Mouse (Mus musculus) cortical plate, adult 2 months (tissue): ENCODE data around the gene Aktip.
A peak's percentile ranks its signal among the peaks of the same experiment; 100 is the strongest.

ENCODE experiments used
- CTCF ChIP-seq: fragments of 200-500 bp; IDR thresholded peaks from 2 replicates; pipeline ENCODE4 v1.5.1; 2011; ENCODE audit warnings: mild to moderate bottlenecking, control low read depth, low read length; ENCODE audit not compliant: insufficient read depth; ENCODE audit errors: extremely low read depth
- POLR2A ChIP-seq: fragments of 200-500 bp; IDR thresholded peaks from 2 replicates; pipeline ENCODE4 v1.6.1; 2011; ENCODE audit warnings: mild to moderate bottlenecking, low read length, control low read depth; ENCODE audit not compliant: insufficient read depth; ENCODE audit errors: extremely low read depth

DNA sequence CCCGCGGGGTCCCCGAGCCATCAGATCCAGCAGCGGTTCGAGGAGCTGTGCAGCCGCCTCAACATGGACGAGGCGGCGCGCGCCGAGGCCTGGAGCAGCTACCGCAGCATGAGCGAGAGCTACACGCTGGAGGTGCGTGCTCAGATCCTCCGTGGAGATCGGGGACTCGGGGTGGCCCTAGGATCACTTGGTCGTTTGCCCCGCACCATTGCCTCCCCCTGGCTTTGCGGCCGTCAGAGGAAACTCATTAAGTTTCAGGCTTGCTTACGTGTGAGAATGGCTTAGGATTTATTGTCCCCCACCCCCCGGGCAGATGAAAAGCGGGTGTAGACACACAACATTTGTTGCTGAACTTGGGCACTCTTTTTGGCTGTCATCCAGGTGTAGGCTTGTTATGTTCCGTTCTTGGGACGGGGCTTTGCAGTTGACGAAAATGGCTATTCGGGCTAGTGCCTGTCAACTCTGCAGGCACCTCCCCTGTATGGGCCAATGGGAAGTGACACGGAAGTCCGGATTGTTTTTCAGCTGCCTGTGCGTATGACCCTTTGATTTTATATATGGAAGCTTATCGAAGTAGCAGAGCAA is 129.4 kb downstream of the Aktip start:
- 0 out of 2 replicates have a peak, but pooled peaks have one; percentile 11 for TF ChIP-seq POLR2A
- no peak for TF ChIP-seq CTCF
